In genomic region chr2:127551078-127551477, GRCm38 (mm10) we compare ENCODE assay signal across 8 mouse cellular contexts. TPM values are rescaled to one million over a fixed set of nuclear protein-coding genes. Genes with fewer than 3 reads are reported as not detected.
DNase-seq lines count a peak whose midpoint lies in the region.

No protein-coding gene starts in this region.

- DNase-seq in heart, postnatal 10 days: peak; percentile 6 to 12
- DNase-seq in heart, postnatal 25 days (ENCODE audit: low spot score): no peak
- peak; percentile 18 for DNase-seq in A20 (ENCODE audit: low read depth, low spot score)
- DNase-seq in cerebellum, adult 18-20 months: peak; percentile 83 to 89
- peak; percentile 39 for DNase-seq in kidney, postnatal 10 days
- DNase-seq in right cerebral cortex, adult 2 months (ENCODE audit: low spot score in 2 of 2): peak; percentile 60 to 62
- DNase-seq in adipocyte (ENCODE audit: low spot score): no peak
- no peak for DNase-seq in gastrocnemius, postnatal 14 days

- intact Hi-C loops in heart, postnatal 10 days (cut with DNase I): no loop called here
- intact Hi-C loops in heart, postnatal 25 days (cut with DNase I): no loop called here
- intact Hi-C loops in gastrocnemius, postnatal 14 days (cut with DNase I; ENCODE audit: low total_unique reads): no loop called here

RNA-seq across cellular contexts. Expression of gene Prom2, which starts 9.8 kb away (rescaled TPM):
- under 1 TPM in 1 of 2 experiments, not detected in 1; 0.17 TPM for total RNA-seq in heart, postnatal 10 days (2021)
- total RNA-seq in heart, postnatal 25 days (2021): not detected
- total RNA-seq in gastrocnemius, postnatal 14 days (2021): not detected

RNA-seq across cellular contexts. Expression of gene Kcnip3, which starts 29.2 kb away (rescaled TPM):
- 1 to 10 TPM; 1.2 to 1.8 TPM for total RNA-seq in heart, postnatal 10 days (2021)
- 1 to 10 TPM; 1.1 to 1.7 TPM for total RNA-seq in heart, postnatal 25 days (2021)
- under 1 TPM; 0.53 to 0.86 TPM for total RNA-seq in gastrocnemius, postnatal 14 days (2021)

RNA-seq across cellular contexts. Expression of gene Zfp661, which starts 35.8 kb away (rescaled TPM):
- 1 to 10 TPM; 1.3 to 1.8 TPM for total RNA-seq in heart, postnatal 10 days (2021)
- total RNA-seq in heart, postnatal 25 days (2021): 1 to 10 TPM; 1.4 to 1.5 TPM
- total RNA-seq in gastrocnemius, postnatal 14 days (2021): 1 to 10 TPM; 1.3 to 2.5 TPM

RNA-seq across cellular contexts. Expression of gene Mrps5, which starts 35.9 kb away (rescaled TPM):
- 100 to 1,000 TPM in 1 of 2 experiments, 10 to 100 TPM in 1; 97.3 to 122 TPM for total RNA-seq in heart, postnatal 10 days (2021)
- total RNA-seq in heart, postnatal 25 days (2021): 100 to 1,000 TPM in 1 of 2 experiments, 10 to 100 TPM in 1; 96.9 to 101 TPM
- 10 to 100 TPM; 85.2 to 98.4 TPM for total RNA-seq in gastrocnemius, postnatal 14 days (2021)

Comparison
In these comparisons a context has a peak if more than half of its experiments do, and no peak if none do; other contexts are left out.
1. DNase-seq: peak in heart, postnatal 10 days (2 of 2), A20 (single experiment), cerebellum, adult 18-20 months (2 of 2), kidney, postnatal 10 days (single experiment) and right cerebral cortex, adult 2 months (2 of 2); none in heart, postnatal 25 days (single experiment), adipocyte (single experiment) and gastrocnemius, postnatal 14 days (single experiment).